Mouse (Mus musculus) liver, embryonic 11.5 days (tissue): ENCODE results near the gene Lhfpl2. TPM values are rescaled to one million over a fixed set of nuclear protein-coding genes. Genes with fewer than 3 reads are reported as not detected.

Source experiments
- ATAC-seq: fragments of 200-750 bp; cut with Nextera tagmentation; replicated peaks from 2 replicates; pipeline ENCODE4 v1.8.0; 2017; ENCODE audit warnings: moderate number of reproducible peaks, mild to moderate bottlenecking, moderate TSS enrichment, moderate library complexity; ENCODE audit not compliant: low FRiP score
- DNase-seq: peaks from one replicate; pipeline ENCODE4 v3.0.0-alpha.2; 2017; ENCODE audit warnings: low spot score
- H3K27ac ChIP-seq: fragments of 300-500 bp; sonication (generic); 2 replicates; pipeline ENCODE4 v1.5.1; 2014; ENCODE audit warnings: mild to moderate bottlenecking, low read depth, low read length, control low read depth
- H3K27me3 ChIP-seq: fragments of 300-500 bp; sonication (generic); replicated peaks from 2 replicates; pipeline ENCODE4 v1.6.1; 2014; ENCODE audit warnings: low read length, mixed read lengths; ENCODE audit not compliant: control insufficient read depth, insufficient read depth
- H3K36me3 ChIP-seq: fragments of 300-500 bp; sonication (generic); 2 replicates; pipeline ENCODE4 v1.6.1; 2014; ENCODE audit warnings: mild to moderate bottlenecking, low read length, moderate library complexity, mixed read lengths; ENCODE audit not compliant: control insufficient read depth, insufficient read depth
- H3K4me1 ChIP-seq: fragments of 300-500 bp; sonication (generic); replicated peaks from 2 replicates; pipeline ENCODE4 v1.6.1; 2014; ENCODE audit warnings: low read length, mixed read lengths; ENCODE audit not compliant: control insufficient read depth, insufficient read depth
- H3K4me2 ChIP-seq: fragments of 300-500 bp; sonication (generic); 2 replicates; pipeline ENCODE4 v1.6.1; 2014; ENCODE audit warnings: mild to moderate bottlenecking, control low read depth, moderate library complexity
- H3K4me3 ChIP-seq: fragments of 300-500 bp; sonication (generic); 2 replicates; pipeline ENCODE4 v1.5.1; 2014; ENCODE audit warnings: low read depth, low read length, control low read depth
- H3K9ac ChIP-seq: fragments of 300-500 bp; sonication (generic); 2 replicates; pipeline ENCODE4 v1.6.1; 2014; ENCODE audit warnings: low read depth, low read length, control low read depth
- H3K9me3 ChIP-seq: fragments of 300-500 bp; sonication (generic); 2 replicates; pipeline ENCODE4 v1.6.1; 2016; ENCODE audit warnings: low read length, inconsistent platforms, mixed read lengths; ENCODE audit not compliant: control insufficient read depth
- WGBS: fragments of 180-500 bp; shearing (Covaris S2); extraction: QIAGEN DNeasy Blood & Tissue Kit; methylation state at CpG from one replicate; pipeline ENCODE4 v1.1.7; 2014; 5-methylcytosine and 5-hydroxymethylcytosine counted together
- polyA plus RNA-seq: library from polyadenylated mRNA; unstranded; fragments of >200 nt; fragmentation: Nextera tagmentation; extraction: Ambion mirVana; gene quantifications from 2 replicates; pipeline ENCODE4 v1.2.1, GENCODE M21; 2014

The Lhfpl2 gene
- polyA plus RNA-seq, 1 experiment from 2014 or later = 18.0 TPM

GRCm38 (mm10) chr13:94070927-94071326 is 13.3 kb downstream of the Lhfpl2 start:
- peaks cover 15% of the 10 kb centered on the region; the same call in 1 of the 2 replicates for H3K4me1 ChIP-seq
- no peaks in the 10 kb centered on the region for H3K27me3 ChIP-seq
- H3K9ac ChIP-seq = no peak overlapping the region
- DNase-seq = no peak
- 0 out of 2 replicates have a peak, but pooled peaks cover 4% of the 10 kb centered on the region for H3K36me3 ChIP-seq
- H3K4me3 ChIP-seq = no peak overlapping the region
- no peak for ATAC-seq
- H3K27ac ChIP-seq = no peak overlapping the region
- no peaks in the 10 kb centered on the region for H3K9me3 ChIP-seq
- WGBS = 72% methylated on average over 3 of the region's 3 CpGs
- H3K4me2 ChIP-seq = no peak overlapping the region

- no peak for DNase-seq
- H3K4me3 ChIP-seq = no peak overlapping the region
- peaks cover 12% of the 10 kb centered on the region; the same call in 1 of the 2 replicates for H3K4me1 ChIP-seq
- H3K27me3 ChIP-seq = no peaks in the 10 kb centered on the region
- ATAC-seq = no peak
- H3K9ac ChIP-seq = no peak overlapping the region
- H3K4me2 ChIP-seq = no peak overlapping the region
- WGBS = 53% methylated on average over 9 of the region's 9 CpGs
- H3K27ac ChIP-seq = no peak overlapping the region
- no peaks in the 10 kb centered on the region for H3K9me3 ChIP-seq
- H3K36me3 ChIP-seq = 0 out of 2 replicates have a peak, but pooled peaks cover 4% of the 10 kb centered on the region
These were observed 15.6 kb downstream of the Lhfpl2 start for GRCm38 (mm10) chr13:94073046-94073715.

GRCm38 (mm10) chr13:94073716-94074115 is 16.1 kb downstream of the Lhfpl2 start:
- no peak overlapping the region for H3K4me3 ChIP-seq
- no peaks in the 10 kb centered on the region for H3K9me3 ChIP-seq
- 78% methylated on average over 5 of the region's 5 CpGs for WGBS
- no peak for ATAC-seq
- H3K36me3 ChIP-seq = 0 out of 2 replicates have a peak, but pooled peaks cover 4% of the 10 kb centered on the region
- H3K9ac ChIP-seq = no peak overlapping the region
- no peak overlapping the region for H3K4me2 ChIP-seq
- H3K27ac ChIP-seq = no peak overlapping the region
- H3K27me3 ChIP-seq = no peaks in the 10 kb centered on the region
- no peak for DNase-seq
- peaks cover 7% of the 10 kb centered on the region; the same call in 1 of the 2 replicates for H3K4me1 ChIP-seq

GRCm38 (mm10) chr13:94075181-94075580 is 17.6 kb downstream of the Lhfpl2 start:
- no peak overlapping the region for H3K4me2 ChIP-seq
- ATAC-seq (no peak), DNase-seq (no peak)
- WGBS = 53% methylated on average over 1 of the region's 1 CpGs
- H3K36me3 ChIP-seq = 0 out of 2 replicates have a peak, but pooled peaks cover 4% of the 10 kb centered on the region
- no peaks in the 10 kb centered on the region for H3K27me3 ChIP-seq
- no peak overlapping the region for H3K27ac ChIP-seq
- no peaks in the 10 kb centered on the region for H3K9me3 ChIP-seq
- no peak overlapping the region for H3K9ac ChIP-seq
- H3K4me1 ChIP-seq = peaks cover 4% of the 10 kb centered on the region; the same call in 1 of the 2 replicates
- H3K4me3 ChIP-seq = no peak overlapping the region

- DNase-seq (no peak), ATAC-seq (no peak)
- Histone ChIP-seq H3K9ac (no peak overlapping the region), H3K4me3 (no peak overlapping the region), H3K27me3 (no peaks in the 10 kb centered on the region), H3K36me3 (no peaks in the 10 kb centered on the region), H3K27ac (no peak overlapping the region), H3K4me2 (no peak overlapping the region), H3K9me3 (no peaks in the 10 kb centered on the region), H3K4me1 (peaks cover 4% of the 10 kb centered on the region; the same call in 1 of the 2 replicates)
- 53% methylated on average over 14 of the region's 14 CpGs for WGBS
These were observed 19.8 kb downstream of the Lhfpl2 start for GRCm38 (mm10) chr13:94077136-94078018.

GRCm38 (mm10) chr13:94083196-94083595 is 25.6 kb downstream of the Lhfpl2 start:
- ATAC-seq (no peak), DNase-seq (no peak)
- 62% methylated on average over 8 of the region's 8 CpGs for WGBS
- Histone ChIP-seq H3K4me3 (no peak overlapping the region), H3K4me1 (peaks cover 8% of the 10 kb centered on the region), H3K27ac (no peak overlapping the region), H3K9me3 (no peaks in the 10 kb centered on the region), H3K27me3 (no peaks in the 10 kb centered on the region), H3K4me2 (no peak overlapping the region), H3K9ac (no peak overlapping the region), H3K36me3 (no peaks in the 10 kb centered on the region)

GRCm38 (mm10) chr13:94084220-94085126 is 26.9 kb downstream of the Lhfpl2 start:
- 84% methylated on average over 15 of the region's 15 CpGs for WGBS
- no peak overlapping the region for H3K4me2 ChIP-seq
- no peak for DNase-seq
- no peak overlapping the region for H3K27ac ChIP-seq
- H3K4me3 ChIP-seq = no peak overlapping the region
- no peaks in the 10 kb centered on the region for H3K36me3 ChIP-seq
- H3K9ac ChIP-seq = no peak overlapping the region
- ATAC-seq = no peak
- peaks cover 8% of the 10 kb centered on the region for H3K4me1 ChIP-seq
- no peaks in the 10 kb centered on the region for H3K9me3 ChIP-seq
- H3K27me3 ChIP-seq = no peaks in the 10 kb centered on the region
